Mouse (Mus musculus): ENCODE data around the gene Depdc5. TPM values are rescaled to one million over a fixed set of nuclear protein-coding genes. Genes with fewer than 3 reads are reported as not detected.
"Not testable (repeated sequence)": the region's sequence is repeated elsewhere in the genome, so short reads cannot be mapped to it uniquely, and the experiment has no call there.

Gene Depdc5
- polyA plus RNA-seq, 1 experiment from 2014 or later = 18.3 TPM

DNA sequence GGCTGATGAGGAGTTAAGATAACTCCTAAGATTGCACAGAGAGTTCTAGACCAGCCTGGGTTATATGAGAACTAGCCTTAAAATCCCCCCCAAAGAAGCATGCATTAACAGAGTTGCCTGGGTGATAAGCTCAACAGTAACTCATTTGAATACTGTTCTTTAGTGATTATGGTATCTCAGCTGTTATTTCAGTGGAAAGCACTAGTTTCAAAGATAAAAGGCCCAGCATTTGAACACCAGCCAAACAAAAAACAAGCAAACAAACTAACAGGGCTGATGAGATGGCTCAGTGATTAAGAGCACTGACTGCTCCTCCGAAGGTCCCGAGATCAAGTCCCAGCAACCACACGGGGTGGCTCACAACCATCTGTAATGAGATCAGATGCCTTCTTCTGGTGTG lies 14.3 kb upstream of the Depdc5 start:
- peaks cover 14% of the 10 kb centered on the region for H3K4me1 ChIP-seq (ENCODE audit: control insufficient read depth, insufficient read depth, low read length)
- no peaks in the 10 kb centered on the region for H3K27me3 ChIP-seq (replicated peaks; ENCODE audit: control insufficient read depth, insufficient read depth, low read length)
- H3K4me2 ChIP-seq (ENCODE audit: low read depth, low read length) = no peak overlapping the region
- H3K36me3 ChIP-seq (ENCODE audit: control insufficient read depth, insufficient read depth, low read length) = peaks cover 44% of the 10 kb centered on the region
- WGBS = 95% methylated on average over 3 of the region's 3 CpGs
- H3K4me3 ChIP-seq (ENCODE audit: low read depth, low read length) = no peak overlapping the region
- no peak overlapping the region for H3K9ac ChIP-seq (ENCODE audit: low read depth, low read length)
- ATAC-seq (ENCODE audit: low read depth) (no peak), DNase-seq (ENCODE audit: low spot score) (no peak)
- no peak overlapping the region for H3K27ac ChIP-seq (replicated peaks; ENCODE audit: low read depth, low read length)
- H3K9me3 ChIP-seq (ENCODE audit: control insufficient read depth, low read length) = peaks cover 4% of the 10 kb centered on the region; the same call in 1 of the 2 replicates

DNA sequence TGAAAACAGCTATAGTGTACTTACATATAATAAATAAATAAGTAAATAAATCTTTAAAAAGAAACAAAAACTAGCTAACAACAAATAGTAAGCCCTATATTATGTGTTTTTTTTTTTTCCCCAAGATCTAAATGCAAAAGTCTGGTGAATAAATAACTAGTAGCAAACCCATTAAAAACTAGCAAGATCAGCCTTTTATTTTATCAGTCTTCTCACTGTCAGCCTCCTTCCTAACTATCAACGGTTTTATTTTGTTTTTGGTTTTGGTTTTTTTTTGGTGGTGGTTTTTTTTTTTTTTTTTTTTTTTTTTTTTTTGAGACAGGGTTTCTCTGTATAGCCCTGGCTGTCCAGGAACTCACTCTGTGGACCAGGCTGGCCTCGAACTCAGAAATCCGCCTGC lies 13.9 kb upstream of the Depdc5 start:
- H3K9me3 ChIP-seq (ENCODE audit: control insufficient read depth, low read length); H3K4me2 ChIP-seq (ENCODE audit: low read depth, low read length); DNase-seq (ENCODE audit: low spot score); H3K4me3 ChIP-seq (ENCODE audit: low read depth, low read length); ATAC-seq (ENCODE audit: low read depth); H3K27me3 ChIP-seq (replicated peaks; ENCODE audit: control insufficient read depth, insufficient read depth, low read length); H3K27ac ChIP-seq (replicated peaks; ENCODE audit: low read depth, low read length); H3K9ac ChIP-seq (ENCODE audit: low read depth, low read length): not testable (repeated sequence)
- WGBS = 93% methylated on average over 3 of the region's 3 CpGs
- H3K4me1 ChIP-seq (ENCODE audit: control insufficient read depth, insufficient read depth, low read length) = peaks cover 14% of the 10 kb centered on the region
- peaks cover 40% of the 10 kb centered on the region for H3K36me3 ChIP-seq (ENCODE audit: control insufficient read depth, insufficient read depth, low read length)

DNA sequence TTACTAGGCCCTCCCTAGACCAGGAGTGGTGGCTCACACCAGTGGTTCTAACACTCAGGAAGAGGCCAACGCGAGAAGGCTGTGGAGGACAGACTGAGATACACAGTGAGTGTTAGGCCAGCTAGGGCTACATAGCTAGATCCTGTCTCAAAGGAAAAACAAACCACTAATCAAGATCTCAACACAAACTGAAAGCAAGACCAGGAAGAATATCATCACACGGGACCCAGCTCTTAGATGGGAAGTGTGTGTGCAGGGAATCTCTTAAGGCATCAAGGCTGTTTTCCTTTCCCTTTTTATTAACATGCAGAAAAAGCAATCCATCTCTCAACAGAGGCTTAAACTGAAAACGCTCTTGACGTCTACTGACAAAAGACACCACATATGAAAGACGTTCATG lies 11.5 kb upstream of the Depdc5 start:
- ATAC-seq (ENCODE audit: low read depth) = no peak
- Histone ChIP-seq H3K27ac (replicated peaks; ENCODE audit: low read depth, low read length) (no peak overlapping the region), H3K9ac (ENCODE audit: low read depth, low read length) (peak overlapping the region; percentile 2; the same call in 1 of the 2 replicates), H3K4me2 (ENCODE audit: low read depth, low read length) (peak overlapping the region; percentile 88), H3K4me1 (ENCODE audit: control insufficient read depth, insufficient read depth, low read length) (peaks cover 14% of the 10 kb centered on the region), H3K36me3 (ENCODE audit: control insufficient read depth, insufficient read depth, low read length) (peaks cover 22% of the 10 kb centered on the region; the same call in 1 of the 2 replicates), H3K27me3 (replicated peaks; ENCODE audit: control insufficient read depth, insufficient read depth, low read length) (no peaks in the 10 kb centered on the region), H3K9me3 (ENCODE audit: control insufficient read depth, low read length) (peaks cover 4% of the 10 kb centered on the region; the same call in 1 of the 2 replicates), H3K4me3 (ENCODE audit: low read depth, low read length) (peak overlapping the region; percentile 90; the same call in 1 of the 2 replicates)
- peak; percentile 20 for DNase-seq (ENCODE audit: low spot score)
- 54% methylated on average over 6 of the region's 6 CpGs for WGBS

DNA sequence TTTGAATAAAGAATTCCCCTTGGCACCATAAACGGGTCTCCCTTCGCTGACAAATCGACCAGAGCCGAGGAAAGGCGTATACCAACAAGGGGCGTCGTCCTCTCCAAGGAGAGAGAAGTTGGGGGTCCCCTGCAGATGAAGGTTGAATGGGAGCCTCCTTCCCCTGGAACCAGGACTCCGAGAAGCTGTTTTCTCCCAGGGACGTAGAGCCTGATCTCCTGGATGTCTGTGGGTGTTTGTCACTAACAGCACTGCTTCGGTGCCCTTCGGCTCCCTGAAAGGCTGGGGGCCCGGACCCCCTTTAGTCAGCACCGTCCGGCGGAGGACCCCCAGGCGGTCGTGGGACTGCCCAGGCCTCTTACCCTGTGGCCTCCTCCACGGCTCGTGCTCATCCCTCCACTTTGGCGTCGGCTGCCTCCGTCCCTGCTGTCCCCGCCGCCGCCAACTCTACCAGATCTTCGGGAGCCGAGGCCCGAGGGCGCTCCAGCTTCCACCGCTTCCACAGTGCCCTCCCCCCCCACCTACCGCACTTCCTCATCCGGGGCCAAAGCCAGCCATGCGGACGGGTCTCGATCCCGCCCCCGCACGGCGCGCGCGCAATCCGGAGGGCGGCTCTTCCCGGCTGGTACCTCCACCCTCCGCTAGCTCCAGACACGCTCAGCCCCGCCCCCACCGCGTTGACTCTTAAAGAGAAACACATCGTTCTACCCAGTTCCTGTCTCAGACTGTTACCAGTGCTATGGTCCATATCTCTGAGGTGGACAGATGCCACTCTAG lies 9.6 kb upstream of the Depdc5 start, which contains the start of gene Prr14l:
Gene Prr14l, minus strand, starts transcription at position 526 of the 777 bp plus-strand sequence.
- 1% methylated on average over 45 of the region's 51 CpGs for WGBS
- DNase-seq (ENCODE audit: low spot score) = peak; percentile 96

DNA sequence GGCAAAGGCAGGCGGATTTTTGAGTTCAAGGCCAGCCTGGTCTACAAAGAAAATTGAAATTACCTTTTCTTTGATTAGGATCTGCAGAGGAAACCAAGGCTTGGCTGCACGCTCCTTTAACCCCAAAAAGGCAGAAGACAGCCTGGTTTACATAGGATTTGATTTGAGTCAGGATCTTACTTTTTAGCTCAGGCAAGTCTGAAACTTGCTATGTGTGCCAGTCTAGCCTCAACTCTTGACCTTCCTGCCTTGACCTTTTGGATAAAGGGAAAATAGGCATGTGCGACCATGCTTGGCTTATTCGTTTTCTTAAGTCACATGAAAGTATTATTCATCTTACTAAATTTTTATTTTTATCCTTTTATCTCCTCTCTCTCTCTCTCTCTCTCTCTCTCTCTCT lies 8.7 kb upstream of the Depdc5 start:
- H3K27ac ChIP-seq (replicated peaks; ENCODE audit: low read depth, low read length) = no peak overlapping the region; the same call in 1 of the 2 replicates
- ATAC-seq (ENCODE audit: low read depth) = no peak
- H3K4me2 ChIP-seq (ENCODE audit: low read depth, low read length) = no peak overlapping the region

More for the DNA sequence above, 9.6 kb upstream of the Depdc5 start, which contains the start of gene Prr14l:
- Histone ChIP-seq H3K27ac (replicated peaks; ENCODE audit: low read depth, low read length) (peak within 1 kb of the TSS; percentile 79), H3K4me1 (ENCODE audit: control insufficient read depth, insufficient read depth, low read length) (peaks cover 14% of the 10 kb centered on the region), H3K4me2 (ENCODE audit: low read depth, low read length) (peak within 1 kb of the TSS; percentile 88), H3K4me3 (ENCODE audit: low read depth, low read length) (peak within 1 kb of the TSS; percentile 90), H3K9me3 (ENCODE audit: control insufficient read depth, low read length) (peaks cover 4% of the 10 kb centered on the region; the same call in 1 of the 2 replicates), H3K36me3 (ENCODE audit: control insufficient read depth, insufficient read depth, low read length) (peaks cover 12% of the 10 kb centered on the region; the same call in 1 of the 2 replicates), H3K27me3 (replicated peaks; ENCODE audit: control insufficient read depth, insufficient read depth, low read length) (no peaks in the 10 kb centered on the region), H3K9ac (ENCODE audit: low read depth, low read length) (peak within 1 kb of the TSS; percentile 95)
- ATAC-seq (ENCODE audit: low read depth) = peak; percentile 97

DNA sequence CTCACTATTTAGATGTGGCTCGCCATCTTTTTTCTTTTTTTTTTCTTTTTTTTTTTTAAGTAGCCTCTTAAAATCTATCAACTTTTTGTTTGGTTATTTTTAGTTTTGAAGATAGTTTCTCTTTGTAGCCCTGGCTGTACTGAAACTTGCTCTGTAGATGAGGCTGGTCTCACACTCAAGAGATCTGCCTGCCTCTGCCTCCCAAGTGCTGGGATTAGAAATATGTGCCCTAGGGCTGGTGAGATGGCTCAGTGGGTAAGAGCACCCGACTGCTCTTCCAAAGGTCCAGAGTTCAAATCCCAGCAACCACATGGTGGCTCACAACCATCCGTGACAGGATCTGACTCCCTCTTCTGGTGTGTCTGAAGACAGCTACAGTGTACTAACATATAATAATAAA lies 8.2 kb upstream of the Depdc5 start:
- ATAC-seq (ENCODE audit: low read depth); H3K27me3 ChIP-seq (replicated peaks; ENCODE audit: control insufficient read depth, insufficient read depth, low read length); H3K27ac ChIP-seq (replicated peaks; ENCODE audit: low read depth, low read length); H3K4me2 ChIP-seq (ENCODE audit: low read depth, low read length); H3K9ac ChIP-seq (ENCODE audit: low read depth, low read length); H3K9me3 ChIP-seq (ENCODE audit: control insufficient read depth, low read length); H3K36me3 ChIP-seq (ENCODE audit: control insufficient read depth, insufficient read depth, low read length); H3K4me3 ChIP-seq (ENCODE audit: low read depth, low read length); DNase-seq (ENCODE audit: low spot score): not testable (repeated sequence)
- WGBS = 98% methylated on average over 2 of the region's 3 CpGs
- H3K4me1 ChIP-seq (ENCODE audit: control insufficient read depth, insufficient read depth, low read length) = peaks cover 14% of the 10 kb centered on the region

More for the DNA sequence above, 8.7 kb upstream of the Depdc5 start:
- no peak for DNase-seq (ENCODE audit: low spot score)
- no peak overlapping the region for H3K9ac ChIP-seq (ENCODE audit: low read depth, low read length)
- peaks cover 4% of the 10 kb centered on the region; the same call in 1 of the 2 replicates for H3K9me3 ChIP-seq (ENCODE audit: control insufficient read depth, low read length)
- H3K27me3 ChIP-seq (replicated peaks; ENCODE audit: control insufficient read depth, insufficient read depth, low read length) = no peaks in the 10 kb centered on the region
- peaks cover 8% of the 10 kb centered on the region; the same call in 1 of the 2 replicates for H3K36me3 ChIP-seq (ENCODE audit: control insufficient read depth, insufficient read depth, low read length)
- peaks cover 14% of the 10 kb centered on the region for H3K4me1 ChIP-seq (ENCODE audit: control insufficient read depth, insufficient read depth, low read length)
- WGBS = 78% methylated on average over 4 of the region's 4 CpGs
- no peak overlapping the region for H3K4me3 ChIP-seq (ENCODE audit: low read depth, low read length)

DNA sequence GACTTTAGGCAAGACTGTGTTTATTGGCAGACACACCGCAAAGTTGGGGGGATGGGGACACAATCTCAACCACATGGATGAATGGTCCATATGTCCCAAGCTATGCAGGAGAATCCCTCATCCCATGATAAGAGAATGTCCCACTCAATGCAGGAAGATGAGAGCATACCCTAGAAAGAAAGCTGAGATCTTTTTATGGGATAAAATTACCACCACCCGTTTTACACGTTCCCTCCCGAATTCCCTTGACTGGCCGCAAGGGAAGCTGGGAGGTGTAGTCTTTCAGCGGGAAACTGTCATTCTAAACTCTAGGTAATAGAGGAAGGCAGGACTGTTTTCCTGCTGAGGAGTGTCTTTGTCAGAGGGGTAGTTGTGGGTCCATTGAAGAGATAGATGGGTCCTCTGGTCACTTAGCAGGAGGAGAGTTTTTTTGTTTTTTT lies 5.7 kb upstream of the Depdc5 start:
- DNase-seq (ENCODE audit: low spot score) (peak; percentile 84), ATAC-seq (ENCODE audit: low read depth) (peak; percentile 23; the same call in 1 of the 2 replicates)
- peak overlapping the region; percentile 56 for H3K9ac ChIP-seq (ENCODE audit: low read depth, low read length)
- peaks cover 5% of the 10 kb centered on the region; the same call in 1 of the 2 replicates for H3K4me1 ChIP-seq (ENCODE audit: control insufficient read depth, insufficient read depth, low read length)
- under 1% methylated on average over 6 of the region's 6 CpGs for WGBS
- peak overlapping the region; percentile 59 for H3K4me2 ChIP-seq (ENCODE audit: low read depth, low read length)
- no peaks in the 10 kb centered on the region for H3K27me3 ChIP-seq (replicated peaks; ENCODE audit: control insufficient read depth, insufficient read depth, low read length)
- H3K36me3 ChIP-seq (ENCODE audit: control insufficient read depth, insufficient read depth, low read length) = no peaks in the 10 kb centered on the region
- H3K9me3 ChIP-seq (ENCODE audit: control insufficient read depth, low read length) = no peaks in the 10 kb centered on the region
- H3K4me3 ChIP-seq (ENCODE audit: low read depth, low read length) = peak overlapping the region; percentile 44
- H3K27ac ChIP-seq (replicated peaks; ENCODE audit: low read depth, low read length) = peak overlapping the region; percentile 74

DNA sequence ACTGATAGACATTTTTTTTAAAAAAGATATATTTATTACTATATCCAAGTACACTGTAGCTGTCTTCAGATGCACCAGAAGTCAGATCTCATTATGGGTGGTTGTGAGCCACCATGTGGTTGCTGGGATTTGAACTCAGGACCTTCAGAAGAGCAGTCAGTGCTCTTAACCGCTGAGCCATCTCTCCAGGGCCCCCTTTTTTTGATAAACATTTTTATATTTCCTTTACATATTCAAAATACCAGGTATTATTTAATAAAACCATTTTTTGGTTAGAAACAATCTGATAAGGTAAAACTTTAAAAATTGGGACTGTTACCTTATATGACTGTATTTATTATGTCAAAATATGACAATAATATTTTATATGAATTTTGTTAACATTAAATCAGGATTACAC lies 2.4 kb upstream of the Depdc5 start:
- no peak for ATAC-seq (ENCODE audit: low read depth)
- peaks cover 8% of the 10 kb centered on the region for H3K4me1 ChIP-seq (ENCODE audit: control insufficient read depth, insufficient read depth, low read length)
- no peak overlapping the region for H3K4me3 ChIP-seq (ENCODE audit: low read depth, low read length)
- no peak overlapping the region for H3K4me2 ChIP-seq (ENCODE audit: low read depth, low read length)
- peaks cover 2% of the 10 kb centered on the region; the same call in 1 of the 2 replicates for H3K36me3 ChIP-seq (ENCODE audit: control insufficient read depth, insufficient read depth, low read length)
- no peak for DNase-seq (ENCODE audit: low spot score)
- no peak overlapping the region for H3K9ac ChIP-seq (ENCODE audit: low read depth, low read length)
- H3K27ac ChIP-seq (replicated peaks; ENCODE audit: low read depth, low read length) = no peak overlapping the region
- no peaks in the 10 kb centered on the region for H3K9me3 ChIP-seq (ENCODE audit: control insufficient read depth, low read length)
- no peaks in the 10 kb centered on the region for H3K27me3 ChIP-seq (replicated peaks; ENCODE audit: control insufficient read depth, insufficient read depth, low read length)
- WGBS = 87% methylated on average over 1 of the region's 1 CpGs

Measured in embryonic facial prominence, embryonic 14.5 days (tissue).